Mouse (Mus musculus): ENCODE results near the gene Sf3a2. TPM values are rescaled to one million over a fixed set of nuclear protein-coding genes. Genes with fewer than 3 reads are reported as not detected.

Gene Sf3a2
- total RNA-seq, 2 experiments from 2014 or later = 16.8 to 48.6 TPM

- ATAC-seq (replicated peaks; ENCODE audit: low FRiP score, poor library complexity, severe bottlenecking) = peak; percentile 78
These were observed 23.4 kb upstream of the Sf3a2 start for GRCm38 (mm10) chr10:80774549-80774948.

GRCm38 (mm10) chr10:80774981-80775380, 23.0 kb upstream of the Sf3a2 start:
- ATAC-seq (replicated peaks; ENCODE audit: low FRiP score, poor library complexity, severe bottlenecking) = no peak

- no peak for ATAC-seq (replicated peaks; ENCODE audit: low FRiP score, poor library complexity, severe bottlenecking)
These were observed 22.3 kb upstream of the Sf3a2 start for GRCm38 (mm10) chr10:80775731-80776130.

- no peak for ATAC-seq (replicated peaks; ENCODE audit: low FRiP score, poor library complexity, severe bottlenecking)
These were observed 21.6 kb upstream of the Sf3a2 start for GRCm38 (mm10) chr10:80776358-80776869.

- ATAC-seq (replicated peaks; ENCODE audit: low FRiP score, poor library complexity, severe bottlenecking) = no peak
These were observed 20.9 kb upstream of the Sf3a2 start for GRCm38 (mm10) chr10:80777123-80777522.

GRCm38 (mm10) chr10:80779565-80779964, 18.4 kb upstream of the Sf3a2 start:
- no peak for ATAC-seq (replicated peaks; ENCODE audit: low FRiP score, poor library complexity, severe bottlenecking)

- no peak for ATAC-seq (replicated peaks; ENCODE audit: low FRiP score, poor library complexity, severe bottlenecking)
These were observed 13.7 kb upstream of the Sf3a2 start for GRCm38 (mm10) chr10:80784302-80784701.

- no peak for ATAC-seq (replicated peaks; ENCODE audit: low FRiP score, poor library complexity, severe bottlenecking)
These were observed 13.1 kb upstream of the Sf3a2 start for GRCm38 (mm10) chr10:80784871-80785270.

GRCm38 (mm10) chr10:80785963-80786362, 12.0 kb upstream of the Sf3a2 start:
- no peak for ATAC-seq (replicated peaks; ENCODE audit: low FRiP score, poor library complexity, severe bottlenecking)

- no peak for ATAC-seq (replicated peaks; ENCODE audit: low FRiP score, poor library complexity, severe bottlenecking)
These were observed 10.5 kb upstream of the Sf3a2 start for GRCm38 (mm10) chr10:80787517-80787916.

GRCm38 (mm10) chr10:80790761-80791404, 7.1 kb upstream of the Sf3a2 start:
- ATAC-seq (replicated peaks; ENCODE audit: low FRiP score, poor library complexity, severe bottlenecking) = no peak

- ATAC-seq (replicated peaks; ENCODE audit: low FRiP score, poor library complexity, severe bottlenecking) = no peak
These were observed 6.4 kb upstream of the Sf3a2 start for GRCm38 (mm10) chr10:80791476-80792174.

- no peak for ATAC-seq (replicated peaks; ENCODE audit: low FRiP score, poor library complexity, severe bottlenecking)
These were observed 5.6 kb upstream of the Sf3a2 start for GRCm38 (mm10) chr10:80792175-80793032.

GRCm38 (mm10) chr10:80793033-80793784, 4.8 kb upstream of the Sf3a2 start:
- no peak for ATAC-seq (replicated peaks; ENCODE audit: low FRiP score, poor library complexity, severe bottlenecking)

- ATAC-seq (replicated peaks; ENCODE audit: low FRiP score, poor library complexity, severe bottlenecking) = no peak
These were observed 4.2 kb upstream of the Sf3a2 start for GRCm38 (mm10) chr10:80793803-80794202.

- ATAC-seq (replicated peaks; ENCODE audit: low FRiP score, poor library complexity, severe bottlenecking) = no peak
These were observed 3.2 kb upstream of the Sf3a2 start for GRCm38 (mm10) chr10:80794750-80795149.

GRCm38 (mm10) chr10:80796307-80796848, 1.6 kb upstream of the Sf3a2 start:
- no peak for ATAC-seq (replicated peaks; ENCODE audit: low FRiP score, poor library complexity, severe bottlenecking)

- 0 out of 2 replicates have a peak, but pooled peaks have one; percentile 4 for ATAC-seq (replicated peaks; ENCODE audit: low FRiP score, poor library complexity, severe bottlenecking)
These were observed 530 bp upstream of the Sf3a2 start for GRCm38 (mm10) chr10:80797186-80798149.

Measured in erythroid progenitor cell, adult 5-6 weeks (primary cell).